Mouse (Mus musculus): ENCODE data around the gene Tns1.
"Not testable (repeated sequence)": the region's sequence is repeated elsewhere in the genome, so short reads cannot be mapped to it uniquely, and the experiment has no call there.

The Tns1 gene

DNA sequence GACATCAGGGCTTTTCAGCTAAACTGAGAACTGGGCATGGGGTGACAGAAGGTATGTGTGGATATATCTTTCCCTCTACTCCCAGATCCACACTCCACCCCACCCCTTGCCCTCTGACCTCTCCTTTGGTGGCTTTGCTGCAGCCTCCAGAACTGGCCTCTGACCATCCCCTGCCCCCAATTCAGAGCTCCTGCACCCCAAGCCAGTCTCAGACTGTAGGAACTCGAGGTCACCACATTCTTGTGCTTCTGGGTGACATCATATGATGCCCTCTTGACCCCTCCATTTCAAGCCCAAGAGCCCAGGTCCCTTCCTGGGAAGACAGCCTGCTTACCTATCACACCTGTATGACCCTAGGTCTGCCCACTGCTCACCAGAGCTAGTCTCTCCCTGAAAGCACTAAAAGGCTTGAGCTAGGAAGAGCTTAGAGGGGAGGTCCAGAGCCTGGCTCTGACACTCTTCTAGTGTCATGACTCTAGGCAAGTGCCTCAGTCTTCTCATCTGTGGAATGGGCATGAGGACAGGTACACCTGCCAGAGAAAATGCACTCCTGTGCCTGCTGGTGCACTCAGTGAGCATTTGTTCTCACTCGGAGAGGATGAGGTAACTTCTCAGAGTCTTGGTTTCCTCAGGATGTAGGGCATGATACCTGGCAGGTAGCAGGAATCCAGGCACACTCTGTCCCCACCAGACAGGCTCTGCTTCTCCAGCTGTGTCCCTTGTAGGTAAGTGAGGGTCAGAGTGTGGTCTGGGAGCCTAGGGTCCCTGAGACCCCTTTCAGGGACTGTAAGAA, 214.9 kb downstream of the Tns1 start:
- no peak for DNase-seq (ENCODE audit: low spot score in 2 of 2)

GRCm38 (mm10) chr1:73908081-73908960, 215.9 kb downstream of the Tns1 start:
- DNase-seq (ENCODE audit: low spot score in 2 of 2) = no peak

- DNase-seq (ENCODE audit: low spot score in 2 of 2) = no peak
Observed at GRCm38 (mm10) chr1:73907166-73907565, 217.1 kb downstream of the Tns1 start.

DNA sequence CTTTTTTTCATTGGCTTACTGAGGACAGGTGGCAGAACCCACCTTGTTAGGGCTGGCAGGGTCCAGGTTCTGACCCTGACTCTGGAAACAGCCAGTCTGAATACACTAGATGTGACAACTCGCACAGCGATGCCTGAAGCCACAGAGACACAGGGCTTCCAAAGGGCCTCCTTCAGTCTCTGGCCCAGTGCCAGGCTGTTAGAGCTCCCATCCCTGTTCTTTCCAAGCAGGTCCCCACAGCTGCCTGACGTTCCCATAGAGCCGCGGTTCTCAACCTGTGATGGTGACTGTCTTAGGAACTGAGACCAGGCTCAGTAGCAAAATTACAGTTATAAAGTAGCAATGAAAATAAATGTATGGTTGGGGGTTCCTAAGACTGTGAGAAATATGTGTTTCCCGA, 217.9 kb downstream of the Tns1 start:
- DNase-seq (ENCODE audit: low spot score in 2 of 2) = no peak

DNA sequence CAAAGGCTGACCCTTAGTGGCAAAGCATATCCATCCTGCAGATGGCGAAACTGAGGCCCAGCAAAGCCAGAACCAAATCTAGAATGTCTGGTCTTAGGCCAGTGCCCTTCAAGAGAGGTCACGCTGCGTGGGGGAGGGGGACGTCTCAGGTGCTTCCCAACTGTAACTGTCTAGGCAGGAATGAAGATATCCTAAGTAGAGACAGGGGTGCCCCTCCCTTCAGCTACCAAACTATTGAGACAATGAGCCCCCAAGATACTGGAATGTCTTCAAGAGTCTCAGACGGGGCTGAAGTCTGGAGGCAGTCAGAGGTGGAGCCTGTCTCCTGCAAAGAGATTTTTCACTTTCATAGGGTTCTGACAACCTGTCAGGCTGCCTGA, 218.4 kb downstream of the Tns1 start:
- no peak for DNase-seq (ENCODE audit: low spot score in 2 of 2)

GRCm38 (mm10) chr1:73905111-73905810, 219.0 kb downstream of the Tns1 start:
- no peak for DNase-seq (ENCODE audit: low spot score in 2 of 2)

DNA sequence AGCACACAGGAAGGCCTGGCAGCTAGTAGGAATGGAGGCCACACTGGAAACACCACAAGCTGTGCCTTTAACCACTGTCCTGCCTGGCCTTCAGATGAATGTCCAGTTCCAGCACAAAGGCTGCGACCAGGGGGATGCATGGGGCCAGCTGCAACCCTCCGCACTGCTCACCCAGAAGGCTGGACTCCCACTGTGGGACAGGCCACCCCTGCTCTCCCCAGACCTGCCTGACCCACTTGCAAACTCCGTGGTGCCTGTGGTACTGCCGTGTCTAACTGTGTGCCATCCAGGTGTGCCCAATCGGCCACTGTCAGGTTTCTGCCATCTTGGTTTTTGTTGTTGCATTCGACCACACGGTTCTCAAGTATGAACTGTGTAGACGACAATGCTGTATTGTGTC, 219.6 kb downstream of the Tns1 start:
- no peak for DNase-seq (ENCODE audit: low spot score in 2 of 2)

DNA sequence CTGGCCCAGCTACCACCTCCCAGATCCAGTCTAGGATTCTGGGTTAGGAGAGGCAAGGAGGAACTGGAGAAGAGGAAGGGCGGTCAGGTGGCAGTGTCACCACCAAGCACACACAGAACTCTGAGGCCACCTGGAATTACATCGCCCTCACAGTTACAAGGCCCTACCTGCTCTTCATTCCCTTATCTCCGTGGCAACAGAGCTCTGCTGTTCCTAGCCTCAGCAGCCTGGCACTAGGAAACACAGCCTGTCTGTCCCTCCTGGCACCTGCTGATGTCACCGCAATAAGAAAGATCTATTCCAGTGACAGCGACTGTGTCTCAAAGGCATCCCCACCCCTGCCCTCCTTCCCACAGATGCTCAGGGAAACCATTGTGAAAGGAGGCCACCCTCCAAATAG, 221.2 kb downstream of the Tns1 start:
- DNase-seq (ENCODE audit: low spot score in 2 of 2) = no peak

DNA sequence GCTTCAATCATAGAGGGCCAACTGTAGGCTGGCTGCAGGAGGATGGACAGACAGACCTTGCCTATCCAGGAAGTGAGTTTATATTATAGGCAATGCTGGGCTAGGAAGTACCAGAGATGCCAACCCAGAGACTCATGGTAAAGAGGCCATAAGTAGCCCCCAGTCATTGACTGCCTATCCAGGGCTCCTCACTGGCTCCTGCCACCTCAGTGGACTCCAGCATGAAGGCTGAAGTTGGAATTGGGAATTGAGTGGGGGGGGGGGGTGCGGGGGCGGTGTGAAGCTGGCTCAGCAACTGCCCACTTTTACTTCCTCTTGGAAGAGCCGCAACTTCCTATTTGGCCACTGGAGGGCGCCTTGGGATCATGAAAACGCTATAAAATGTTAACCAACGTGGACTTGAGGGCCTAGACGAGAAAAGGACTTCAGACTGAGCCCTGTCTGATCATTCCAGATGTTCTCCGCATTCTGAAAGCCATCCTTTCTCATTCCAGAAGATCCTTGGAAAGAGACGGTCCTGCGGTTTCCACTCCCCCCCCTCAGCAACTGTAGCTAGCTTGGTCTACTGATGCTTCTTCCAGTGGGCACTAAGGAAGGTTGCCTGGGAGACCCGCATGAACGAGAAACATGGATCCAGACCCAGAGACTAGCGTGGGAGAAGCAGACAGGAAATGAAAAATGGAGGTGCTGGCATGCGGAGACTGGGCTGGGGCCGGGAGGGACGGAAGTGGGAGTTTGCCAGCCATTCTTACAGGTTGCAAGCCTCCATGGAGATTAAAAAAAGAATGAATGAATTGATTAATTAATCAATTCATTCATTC, 221.9 kb downstream of the Tns1 start:
- DNase-seq (ENCODE audit: low spot score in 2 of 2) = peak; percentile 20 to 63

DNA sequence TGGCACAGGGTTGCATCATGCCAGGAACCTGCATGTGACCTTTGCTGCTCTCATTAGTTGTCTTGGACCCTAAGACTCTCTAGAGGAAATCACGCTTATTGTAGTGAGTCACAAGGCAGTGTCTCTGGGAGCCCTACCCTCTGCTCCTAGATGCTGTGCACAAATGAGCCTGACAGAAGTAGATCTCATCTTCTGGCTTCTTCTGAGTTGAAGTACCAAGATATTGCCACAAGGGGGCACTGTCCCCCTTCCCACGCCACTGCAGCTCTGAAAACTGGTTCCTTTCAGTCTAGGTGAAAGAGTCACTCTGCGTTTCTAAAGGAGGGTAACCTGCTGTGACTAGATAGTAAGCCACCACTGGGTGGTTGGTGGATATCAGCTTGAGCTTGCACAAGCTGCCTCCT, 222.8 kb downstream of the Tns1 start:
- DNase-seq (ENCODE audit: low spot score in 2 of 2) = peak; percentile 47 to 66

- not testable (repeated sequence) for DNase-seq (ENCODE audit: low spot score in 2 of 2)
Observed at GRCm38 (mm10) chr1:73895451-73895850, 228.8 kb downstream of the Tns1 start.

DNA sequence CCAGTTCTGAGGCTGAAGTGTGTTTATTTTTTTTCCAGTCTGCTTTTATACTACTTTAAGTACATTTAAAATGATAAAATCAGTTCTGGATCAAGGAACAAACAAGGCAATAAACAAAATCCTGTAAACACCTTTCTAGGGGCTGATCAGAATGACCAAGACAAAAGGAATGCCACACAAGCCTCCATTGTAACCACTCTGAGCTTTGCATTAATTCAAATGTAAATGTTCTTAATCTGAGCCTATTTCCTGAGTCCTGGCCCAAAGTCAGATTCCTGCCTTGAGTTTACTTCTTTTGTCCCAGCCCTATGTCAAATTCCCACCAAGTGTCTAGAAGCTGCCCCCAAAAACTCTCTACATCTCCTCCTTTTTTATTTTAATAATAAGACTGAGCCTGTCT, 243.5 kb downstream of the Tns1 start:
- no peak for DNase-seq (ENCODE audit: low spot score in 2 of 2)

DNA sequence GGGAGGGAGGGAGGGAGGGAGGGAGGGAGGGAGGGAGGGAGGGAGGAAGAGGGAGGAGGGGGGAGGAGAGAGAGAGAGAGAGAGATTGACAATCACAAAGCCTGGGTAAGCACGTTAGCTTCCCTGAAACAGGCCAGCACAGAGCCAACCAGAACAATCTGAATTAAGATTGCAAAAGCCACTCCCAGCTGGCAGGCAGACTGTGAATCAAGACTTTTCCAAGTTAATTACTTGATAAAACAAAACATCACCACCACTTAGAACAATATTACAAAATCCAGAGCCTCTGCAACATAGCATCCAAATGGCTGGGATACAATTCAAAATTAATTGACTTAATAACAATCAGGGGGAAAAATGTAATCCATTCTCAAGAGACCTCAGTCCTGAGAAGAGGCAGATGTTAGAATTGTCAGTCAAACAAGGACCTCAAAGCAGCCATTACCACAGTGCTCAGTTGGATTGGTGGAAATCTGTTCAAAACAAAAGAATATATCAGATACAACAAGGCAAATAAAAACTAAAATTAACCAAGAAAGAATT, 248.5 kb downstream of the Tns1 start:
- no peak for DNase-seq (ENCODE audit: low spot score in 2 of 2)

GRCm38 (mm10) chr1:73864314-73864713, 259.9 kb downstream of the Tns1 start:
- no peak for DNase-seq (ENCODE audit: low spot score in 2 of 2)

DNA sequence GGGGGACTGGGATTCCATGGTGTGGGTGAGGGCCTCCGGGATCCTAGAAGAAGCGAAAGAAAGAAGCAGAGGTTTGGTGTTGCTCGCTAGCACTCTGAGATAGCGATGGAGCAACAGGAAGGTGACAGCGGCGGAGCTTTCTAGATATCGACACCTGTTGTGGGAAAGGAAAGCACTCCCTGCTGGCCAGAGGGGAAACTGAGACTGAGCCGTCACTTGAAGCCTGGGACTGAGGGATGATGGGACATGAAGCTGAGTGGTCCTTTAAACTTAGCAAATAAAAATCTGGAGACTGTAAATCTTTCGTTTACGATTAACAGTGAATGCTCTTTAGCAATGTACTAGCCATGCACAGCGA, 261.2 kb downstream of the Tns1 start:
- DNase-seq (ENCODE audit: low spot score in 2 of 2) = no peak

DNA sequence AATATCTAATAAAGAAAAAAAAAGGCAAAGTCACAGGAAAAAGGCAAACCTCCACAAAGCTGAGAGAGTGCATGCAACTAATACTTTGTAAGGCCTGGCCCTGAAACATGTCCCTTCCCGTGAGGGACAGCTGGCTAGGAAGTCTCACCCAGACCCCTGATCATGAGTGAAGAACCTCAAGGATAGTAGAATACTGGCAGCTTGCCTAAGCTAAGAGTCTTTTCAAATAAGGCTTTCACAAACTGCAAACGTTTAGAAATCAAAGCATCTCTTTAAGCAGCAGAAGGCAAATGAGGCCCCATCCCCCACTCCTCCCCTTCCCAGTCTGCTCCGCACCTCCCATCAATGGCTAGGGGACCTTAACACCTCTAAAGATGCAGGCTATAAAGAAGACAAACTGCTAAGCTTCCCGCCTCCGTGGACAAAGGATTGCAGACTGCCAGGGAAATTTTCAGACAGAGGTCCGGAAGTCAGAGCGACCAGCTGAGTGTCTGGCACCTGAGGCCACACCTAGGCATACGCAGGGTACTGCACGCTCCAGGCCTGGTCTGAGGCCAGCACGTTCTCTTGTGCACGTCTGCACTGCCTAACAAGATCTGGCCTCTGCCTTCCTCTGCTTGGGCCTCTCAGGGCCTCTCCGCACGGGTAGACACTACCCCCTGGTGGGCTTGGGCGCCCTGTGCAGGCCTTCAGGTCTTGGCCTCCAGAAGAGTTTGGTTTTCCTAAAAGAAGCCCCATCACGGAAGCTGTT, 261.8 kb downstream of the Tns1 start:
- DNase-seq (ENCODE audit: low spot score in 2 of 2) = peak in 1 of 2 experiments; percentile 6

GRCm38 (mm10) chr1:73860421-73860820, 263.8 kb downstream of the Tns1 start:
- DNase-seq (ENCODE audit: low spot score in 2 of 2) = no peak
